Comparison of ENCODE assay signal across 28 mouse cellular contexts in genomic region chr6:137413045-137413444, GRCm38 (mm10).
A peak's percentile ranks its signal among the peaks of the same experiment; 100 is the strongest.
DNase-seq lines count a peak whose midpoint lies in the region; ATAC-seq lines count a peak whose summit lies in the region.
"Had no signal": no experiment of that assay in that cellular context is flagged by ENCODE, and none has a peak within 500 bp of the region (broad histone marks: within the 10 kb centered on the region; RNA-seq: fewer than 3 reads in every experiment).

No protein-coding gene starts in this region.

- peak; percentile 15; the same call in 1 of the 2 replicates for ATAC-seq in hindbrain, embryonic 13.5 days (ENCODE audit: low FRiP score)
- ATAC-seq in hindbrain, embryonic 11.5 days (ENCODE audit: low FRiP score) = no peak
- no peak for ATAC-seq in midbrain, embryonic 13.5 days
- ATAC-seq in hematopoietic stem cell, adult 5-6 weeks (replicated peaks in 1 of 2; ENCODE audit: insufficient read depth in 1 of 2, low FRiP score in 2 of 2, low TSS enrichment in 1 of 2, low read depth in 1 of 2, poor library complexity in 2 of 2, severe bottlenecking in 2 of 2) = peak; percentile 30 to 31; a peak in 1 of 4 replicates
- no peak for ATAC-seq in midbrain, embryonic 16.5 days
- ATAC-seq: intestine, postnatal 0 days had no signal

- DNase-seq in hindbrain, embryonic 11.5 days (ENCODE audit: low spot score) = no peak
- DNase-seq in midbrain, embryonic 10.5 days (ENCODE audit: low spot score) = no peak
- DNase-seq in spleen, postnatal 14 days (ENCODE audit: low spot score in 2 of 2) = no peak
- no peak for DNase-seq in left cerebral cortex, adult 9 months (ENCODE audit: low spot score in 2 of 2)
- DNase-seq: adrenal gland, postnatal 25 days; B cell, adult 2 months; cerebellum, adult 8-10 months; cerebellum, postnatal 36 days; embryo, embryonic 11 days; gastrocnemius, postnatal 10 days; kidney, postnatal 14 days; layer of hippocampus, adult 9-11 months; lung, embryonic 14.5 days; lung, postnatal 14 days; retina, postnatal 1 day; right cerebral cortex, postnatal 14 days had no signal

- H3K36me3 ChIP-seq in hindbrain, embryonic 13.5 days = peaks cover 13% of the 10 kb centered on the region
- no peaks in the 10 kb centered on the region for H3K36me3 ChIP-seq in hindbrain, embryonic 11.5 days (ENCODE audit: control insufficient read depth, insufficient read depth, low read length)
- H3K36me3 ChIP-seq in midbrain, embryonic 13.5 days = peaks cover 14% of the 10 kb centered on the region
- H3K36me3 ChIP-seq in midbrain, embryonic 10.5 days = no peaks in the 10 kb centered on the region
- H3K36me3 ChIP-seq in midbrain, embryonic 16.5 days (ENCODE audit: control insufficient read depth, insufficient read depth, low read length) = no peaks in the 10 kb centered on the region
- H3K36me3 ChIP-seq: embryonic facial prominence, embryonic 12.5 days; heart, embryonic 10.5 days; hindbrain, embryonic 10.5 days; limb, embryonic 13.5 days; liver, embryonic 15.5 days; stomach, embryonic 15.5 days had no signal

- 91% methylated on average over 2 of the region's 2 CpGs for WGBS in hindbrain, embryonic 13.5 days
- 92% methylated on average over 2 of the region's 2 CpGs for WGBS in hindbrain, embryonic 11.5 days
- WGBS in midbrain, embryonic 13.5 days = 73% methylated on average over 2 of the region's 2 CpGs
- WGBS in midbrain, embryonic 10.5 days = 80% methylated on average over 2 of the region's 2 CpGs
- WGBS in midbrain, embryonic 16.5 days = 74% methylated on average over 2 of the region's 2 CpGs

- no peak overlapping the region for H3K4me2 ChIP-seq in hindbrain, embryonic 13.5 days
- H3K4me2 ChIP-seq in hindbrain, embryonic 11.5 days (replicated peaks; ENCODE audit: low read depth, low read length) = no peak overlapping the region
- H3K4me2 ChIP-seq in midbrain, embryonic 13.5 days (replicated peaks) = no peak overlapping the region
- no peak overlapping the region for H3K4me2 ChIP-seq in midbrain, embryonic 16.5 days (ENCODE audit: low read length)
- H3K4me2 ChIP-seq: embryonic facial prominence, embryonic 12.5 days; limb, embryonic 13.5 days; liver, embryonic 15.5 days; lung, embryonic 14.5 days; neural tube, embryonic 15.5 days; stomach, embryonic 15.5 days had no signal

- no peaks in the 10 kb centered on the region for H3K9me3 ChIP-seq in hindbrain, embryonic 13.5 days
- no peaks in the 10 kb centered on the region for H3K9me3 ChIP-seq in hindbrain, embryonic 11.5 days (ENCODE audit: control insufficient read depth, low read length)
- H3K9me3 ChIP-seq in midbrain, embryonic 13.5 days = no peaks in the 10 kb centered on the region
- H3K9me3 ChIP-seq in midbrain, embryonic 10.5 days (replicated peaks) = no peaks in the 10 kb centered on the region
- H3K9me3 ChIP-seq in midbrain, embryonic 16.5 days (replicated peaks; ENCODE audit: control insufficient read depth, low read length, poor library complexity, severe bottlenecking) = no peaks in the 10 kb centered on the region
- H3K9me3 ChIP-seq: embryonic facial prominence, embryonic 12.5 days; heart, embryonic 10.5 days; hindbrain, embryonic 10.5 days; limb, embryonic 13.5 days; liver, embryonic 15.5 days; neural tube, embryonic 15.5 days; stomach, embryonic 15.5 days had no signal

- 0 out of 2 replicates have a peak overlapping the region, but pooled peaks have one; percentile 2 for H3K27ac ChIP-seq in hindbrain, embryonic 13.5 days
- no peak overlapping the region for H3K27ac ChIP-seq in hindbrain, embryonic 11.5 days (ENCODE audit: low read depth, low read length)
- H3K27ac ChIP-seq in midbrain, embryonic 13.5 days = peak overlapping the region; percentile 86
- H3K27ac ChIP-seq in midbrain, embryonic 10.5 days (replicated peaks) = no peak overlapping the region
- H3K27ac ChIP-seq in midbrain, embryonic 16.5 days (ENCODE audit: low read length) = peak overlapping the region; percentile 61; the same call in 1 of the 2 replicates
- H3K27ac ChIP-seq: embryonic facial prominence, embryonic 12.5 days; heart, embryonic 10.5 days; hindbrain, embryonic 10.5 days; limb, embryonic 13.5 days; liver, embryonic 15.5 days; neural tube, embryonic 15.5 days; stomach, embryonic 15.5 days had no signal

- H3K4me1 ChIP-seq in hindbrain, embryonic 13.5 days (replicated peaks) = peaks cover 5% of the 10 kb centered on the region
- H3K4me1 ChIP-seq in hindbrain, embryonic 11.5 days (replicated peaks; ENCODE audit: control insufficient read depth, insufficient read depth, low read length) = no peaks in the 10 kb centered on the region
- H3K4me1 ChIP-seq in midbrain, embryonic 13.5 days (replicated peaks) = peaks cover 14% of the 10 kb centered on the region
- peaks cover 31% of the 10 kb centered on the region for H3K4me1 ChIP-seq in midbrain, embryonic 10.5 days
- peaks cover 13% of the 10 kb centered on the region for H3K4me1 ChIP-seq in midbrain, embryonic 16.5 days (ENCODE audit: control insufficient read depth, insufficient read depth, low read length)
- H3K4me1 ChIP-seq: embryonic facial prominence, embryonic 12.5 days; liver, embryonic 15.5 days; stomach, embryonic 15.5 days had no signal

- H3K27me3 ChIP-seq in hindbrain, embryonic 13.5 days = no peaks in the 10 kb centered on the region
- no peaks in the 10 kb centered on the region for H3K27me3 ChIP-seq in hindbrain, embryonic 11.5 days (ENCODE audit: control insufficient read depth, insufficient read depth, low read length)
- no peaks in the 10 kb centered on the region for H3K27me3 ChIP-seq in midbrain, embryonic 13.5 days
- no peaks in the 10 kb centered on the region for H3K27me3 ChIP-seq in midbrain, embryonic 10.5 days (ENCODE audit: low read depth, poor library complexity, severe bottlenecking)
- H3K27me3 ChIP-seq in midbrain, embryonic 16.5 days (ENCODE audit: control insufficient read depth, insufficient read depth, low read depth, low read length) = no peaks in the 10 kb centered on the region
- H3K27me3 ChIP-seq: embryonic facial prominence, embryonic 12.5 days; limb, embryonic 13.5 days; liver, embryonic 15.5 days; neural tube, embryonic 15.5 days; stomach, embryonic 15.5 days had no signal

- H3K4me3 ChIP-seq in hindbrain, embryonic 13.5 days = no peak overlapping the region
- H3K4me3 ChIP-seq in hindbrain, embryonic 11.5 days (ENCODE audit: low read depth, low read length) = no peak overlapping the region
- H3K4me3 ChIP-seq in midbrain, embryonic 13.5 days (replicated peaks) = no peak overlapping the region
- H3K4me3 ChIP-seq in midbrain, embryonic 10.5 days = no peak overlapping the region
- H3K4me3 ChIP-seq in midbrain, embryonic 16.5 days (ENCODE audit: low read depth, low read length) = no peak overlapping the region
- H3K4me3 ChIP-seq: embryonic facial prominence, embryonic 12.5 days; heart, embryonic 10.5 days; hindbrain, embryonic 10.5 days; limb, embryonic 13.5 days; liver, embryonic 15.5 days; neural tube, embryonic 15.5 days; stomach, embryonic 15.5 days had no signal

- no peak overlapping the region for H3K9ac ChIP-seq in hindbrain, embryonic 13.5 days
- H3K9ac ChIP-seq in hindbrain, embryonic 11.5 days (ENCODE audit: low read depth, low read length) = no peak overlapping the region
- H3K9ac ChIP-seq in midbrain, embryonic 13.5 days (replicated peaks) = no peak overlapping the region
- H3K9ac ChIP-seq in midbrain, embryonic 16.5 days (ENCODE audit: low read depth, low read length) = no peak overlapping the region
- H3K9ac ChIP-seq: embryonic facial prominence, embryonic 12.5 days; limb, embryonic 13.5 days; liver, embryonic 15.5 days; lung, embryonic 14.5 days; neural tube, embryonic 15.5 days; stomach, embryonic 15.5 days had no signal

Comparison
In these comparisons a context has a peak if more than half of its experiments do, and no peak if none do; other contexts are left out.
1. ATAC-seq: peak in hindbrain, embryonic 13.5 days (single experiment) and hematopoietic stem cell, adult 5-6 weeks (2 of 2); none in hindbrain, embryonic 11.5 days (single experiment), midbrain, embryonic 13.5 days (single experiment) and midbrain, embryonic 16.5 days (single experiment).
2. H3K27ac ChIP-seq: peak in hindbrain, embryonic 13.5 days (single experiment), midbrain, embryonic 13.5 days (single experiment) and midbrain, embryonic 16.5 days (single experiment); none in hindbrain, embryonic 11.5 days (single experiment) and midbrain, embryonic 10.5 days (single experiment).